Mouse (Mus musculus) retina, postnatal 7 days (tissue): ENCODE measurements at regions not wholly inside any gene's neighbourhood (a gene's known extent, or its start where the extent isn't known, plus 50 kb on each side); places are given as distances from the start of the nearest gene placed in this dataset.

Experiments used
- DNase-seq: peaks from one replicate; pipeline ENCODE4 v3.0.0-alpha.2; 2012; ENCODE audit warnings: low read depth, low spot score

DNA sequence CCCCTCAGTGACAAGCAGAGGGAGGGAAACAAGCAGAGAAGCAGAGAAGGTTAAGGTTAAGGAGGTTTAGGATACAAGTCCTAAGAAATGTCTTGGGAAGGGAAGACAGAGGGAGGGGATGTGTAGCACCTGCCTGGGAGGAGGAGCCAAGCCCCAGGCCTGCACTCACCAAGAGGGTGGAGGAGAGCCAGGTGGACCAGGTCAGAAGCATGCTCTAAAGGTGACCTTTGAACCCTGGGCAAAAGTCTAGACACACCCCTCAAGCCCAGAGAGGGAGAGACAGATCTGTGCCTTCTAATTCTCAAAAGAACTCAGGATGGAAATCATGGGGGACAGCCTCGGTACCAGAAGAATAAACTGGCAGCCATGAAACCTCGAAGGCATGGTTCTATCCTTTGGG, 54.4 kb upstream of the Calm2 start:
- no peak for DNase-seq

DNA sequence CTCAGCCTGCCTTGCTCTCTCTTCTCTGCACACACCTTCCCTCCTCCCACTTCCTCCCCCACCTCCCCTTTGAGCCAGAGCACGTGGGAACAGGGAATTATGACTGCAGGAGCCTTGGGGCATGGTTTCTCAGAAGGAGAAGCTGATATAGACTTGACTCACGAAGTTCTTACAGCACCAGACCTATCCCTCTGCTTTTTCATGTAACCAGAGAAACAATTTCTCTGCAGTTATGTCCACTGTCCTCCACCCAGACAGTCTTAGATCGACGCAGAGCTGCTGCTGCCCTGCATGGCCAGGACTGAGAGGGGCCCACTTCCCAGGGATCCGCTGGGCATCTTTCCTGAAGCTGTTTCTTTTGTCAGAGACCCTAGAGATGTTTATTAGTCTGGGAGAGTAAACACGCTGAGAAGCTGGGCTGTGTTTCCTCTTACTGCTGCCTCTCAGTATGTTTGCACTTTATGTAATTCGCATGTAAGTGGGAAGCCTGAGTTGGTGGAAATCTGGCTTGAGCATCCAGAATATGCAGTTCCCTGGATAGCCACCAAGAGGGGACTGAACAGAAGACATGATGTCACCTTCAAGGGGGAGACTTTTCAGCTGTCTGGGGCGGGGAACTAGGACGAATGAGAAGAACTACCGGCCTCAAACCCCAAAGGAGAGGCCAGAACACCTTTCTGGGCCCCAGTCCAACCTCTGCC, 55.1 kb upstream of the Calm2 start:
- no peak for DNase-seq

DNA sequence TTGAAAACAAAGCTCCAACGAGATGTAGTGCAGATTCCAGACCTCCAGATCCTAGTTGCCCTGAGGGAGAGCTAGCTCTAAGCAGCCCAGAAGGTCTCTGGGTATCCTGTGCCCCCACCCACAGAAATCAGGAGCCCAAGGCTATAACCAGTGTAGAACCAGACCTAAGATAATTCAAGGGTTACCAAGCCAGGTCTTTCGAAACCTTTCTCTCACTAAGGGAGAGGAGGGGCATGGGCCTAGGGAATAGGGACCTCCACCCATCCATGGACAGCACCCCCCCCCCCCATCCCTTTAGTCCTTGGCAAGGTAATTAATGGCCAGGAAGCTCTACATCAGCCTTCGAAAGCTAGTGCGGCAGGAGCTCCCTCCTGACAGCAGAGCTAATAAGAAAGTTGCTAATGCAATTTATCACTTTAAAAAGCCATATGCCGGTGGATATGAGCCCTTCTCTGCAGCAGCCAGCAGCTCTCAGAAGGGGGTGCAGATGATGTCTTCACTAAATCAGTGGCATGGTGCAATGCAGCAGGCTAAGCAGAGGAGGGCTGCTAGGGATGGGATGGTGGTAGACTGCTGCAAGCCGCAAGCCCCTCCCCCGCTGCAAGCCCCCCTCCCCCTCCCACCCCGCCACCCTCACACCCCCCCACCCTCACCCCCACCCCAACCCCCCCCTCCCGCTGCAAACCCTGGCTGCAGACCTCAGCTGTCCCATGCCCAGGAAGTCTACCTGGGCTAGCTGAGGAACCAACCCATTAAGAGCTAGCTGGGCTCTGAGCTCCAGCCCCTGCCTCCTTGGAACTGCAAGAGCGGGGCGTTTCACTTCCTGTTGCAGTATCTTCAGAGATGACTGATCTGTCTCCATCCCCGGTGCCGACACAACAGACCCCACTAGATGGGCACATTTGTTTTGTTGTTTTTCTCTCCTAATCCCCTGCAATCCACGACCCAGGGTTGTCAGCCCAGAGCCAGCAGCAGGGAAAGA, 55.9 kb upstream of the Calm2 start:
- no peak for DNase-seq

DNA sequence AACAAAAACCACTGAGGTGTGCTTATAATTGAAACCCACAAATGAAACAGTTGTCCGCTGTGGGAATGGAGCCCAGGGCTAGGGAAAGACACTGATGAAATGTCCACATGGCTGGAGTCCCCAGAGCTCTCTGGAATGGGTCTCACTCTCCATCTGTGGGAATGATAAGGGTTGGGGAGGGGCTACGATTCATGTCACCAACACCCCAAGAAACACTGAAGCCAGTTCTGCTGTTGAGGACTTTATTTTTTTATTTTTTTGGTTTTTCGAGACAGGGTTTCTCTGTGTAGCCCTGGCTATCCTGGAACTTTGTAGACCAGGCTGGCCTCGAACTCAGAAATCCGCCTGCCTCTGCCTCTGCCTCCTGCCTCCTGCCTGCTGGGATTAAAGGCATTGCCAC, 56.8 kb upstream of the Calm2 start:
- no peak for DNase-seq

DNA sequence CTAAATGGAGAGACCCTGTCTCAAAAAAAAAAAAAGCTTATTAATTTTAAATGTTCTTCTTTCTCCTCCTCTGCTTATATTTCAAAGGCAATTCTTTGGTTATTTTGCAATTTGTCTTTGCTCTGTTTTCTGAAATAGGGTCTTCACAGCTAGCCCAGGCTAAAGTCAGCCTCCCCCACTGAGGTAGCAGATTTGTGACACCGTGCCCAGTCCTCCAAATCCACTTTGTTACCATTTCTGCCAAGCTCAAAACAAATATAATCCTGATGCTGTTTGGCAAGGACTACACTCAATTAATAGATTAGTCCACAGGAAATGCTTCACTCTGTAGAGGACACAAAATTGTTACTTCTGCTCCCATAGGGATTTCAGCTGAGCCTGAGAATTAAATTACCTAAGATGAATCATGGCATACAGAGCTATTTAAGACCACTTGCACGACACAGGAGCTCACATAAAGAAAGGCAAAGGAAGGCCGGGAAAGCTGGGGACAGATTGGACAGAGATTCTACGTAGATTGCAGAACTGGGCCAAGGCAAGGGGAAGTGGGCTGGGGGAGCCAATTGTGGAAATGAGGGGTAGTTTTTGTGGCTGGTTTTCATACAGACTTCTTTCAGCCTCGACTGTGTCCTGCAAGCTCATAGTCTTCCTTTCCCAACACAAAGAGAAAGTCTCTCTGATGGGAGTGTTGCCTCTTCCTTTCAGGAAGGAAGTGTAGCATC, 58.4 kb upstream of the Calm2 start:
- no peak for DNase-seq

DNA sequence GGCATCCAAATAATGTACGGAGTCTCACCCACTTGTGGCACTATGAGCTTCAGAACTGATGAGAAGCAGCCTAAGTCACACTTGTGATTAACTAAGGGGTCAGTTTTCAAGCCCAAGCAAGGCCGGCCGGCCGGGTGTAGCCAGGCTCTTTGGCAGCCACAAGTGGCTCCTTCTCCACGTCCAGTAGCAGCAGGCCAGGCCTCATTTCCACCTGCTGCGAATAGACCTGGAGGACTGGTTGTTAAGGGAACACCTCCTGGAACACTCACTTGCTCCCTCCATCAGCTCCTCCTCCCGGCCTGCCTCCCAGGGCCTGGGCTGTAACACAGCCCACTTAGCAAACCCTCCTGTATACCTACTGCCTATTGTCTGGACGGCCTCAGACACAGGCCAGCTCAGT, 61.1 kb upstream of the Calm2 start:
- DNase-seq: no peak

DNA sequence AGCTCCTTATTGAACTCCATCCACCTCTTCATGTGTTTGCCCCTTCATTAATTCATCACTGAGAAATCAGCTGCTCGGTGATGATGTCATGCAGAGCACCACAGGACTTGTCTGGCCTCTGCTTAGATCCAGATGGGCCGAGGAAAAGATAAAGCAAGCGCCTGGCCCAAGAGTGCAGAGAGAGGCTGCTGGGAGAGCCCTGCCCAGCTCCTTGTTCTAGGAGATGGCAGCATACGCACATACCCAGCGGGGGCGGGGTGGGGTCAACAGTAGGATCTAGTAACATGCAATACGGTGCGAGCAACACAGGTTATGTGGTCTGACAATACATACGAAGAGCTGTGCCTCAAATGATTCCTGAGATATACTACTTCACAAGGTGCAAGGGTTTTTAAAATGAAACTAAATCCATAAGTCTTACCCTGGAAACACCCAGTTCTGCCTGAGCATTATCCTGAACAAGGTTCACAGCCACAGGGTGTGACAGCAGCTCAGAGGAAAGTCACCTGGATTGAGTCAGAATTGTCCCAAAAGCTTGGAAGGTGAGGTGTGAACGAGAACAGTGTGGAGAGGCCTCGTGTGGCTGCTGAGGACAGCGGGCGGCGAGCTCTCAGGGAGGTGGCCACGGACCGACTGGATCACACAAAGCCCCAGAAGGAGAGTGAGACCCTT, 62.0 kb upstream of the Calm2 start:
- DNase-seq: no peak

DNA sequence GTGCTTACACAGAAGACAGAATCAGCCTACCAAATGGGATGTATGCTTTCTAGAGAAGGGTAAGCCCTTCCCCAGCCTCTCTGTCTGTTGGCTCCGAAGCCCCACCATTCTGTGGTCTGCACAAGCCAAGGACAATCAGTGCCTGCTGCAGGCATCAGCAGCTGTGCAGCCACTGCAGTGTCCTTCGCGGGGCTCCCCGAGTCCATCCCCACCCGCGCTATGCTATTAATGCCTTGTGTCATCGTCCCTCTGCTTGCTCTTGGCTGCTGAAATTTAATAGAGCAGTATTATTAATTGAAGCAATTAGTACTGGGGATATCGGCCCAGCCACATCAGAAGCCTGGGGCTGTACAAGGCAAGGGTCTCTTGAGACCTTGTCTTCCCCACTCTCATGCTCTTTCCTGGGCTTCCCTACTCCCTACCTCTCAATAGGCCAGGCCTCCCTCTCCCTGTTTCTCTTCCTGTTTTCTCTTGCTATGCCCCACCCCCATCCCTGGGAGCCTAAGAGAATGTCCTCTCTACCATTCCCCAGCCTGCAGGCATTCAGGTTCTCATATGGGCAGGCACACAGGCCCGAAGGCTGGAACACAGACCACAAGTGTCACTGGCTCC, 65.4 kb upstream of the Calm2 start:
- DNase-seq: no peak

DNA sequence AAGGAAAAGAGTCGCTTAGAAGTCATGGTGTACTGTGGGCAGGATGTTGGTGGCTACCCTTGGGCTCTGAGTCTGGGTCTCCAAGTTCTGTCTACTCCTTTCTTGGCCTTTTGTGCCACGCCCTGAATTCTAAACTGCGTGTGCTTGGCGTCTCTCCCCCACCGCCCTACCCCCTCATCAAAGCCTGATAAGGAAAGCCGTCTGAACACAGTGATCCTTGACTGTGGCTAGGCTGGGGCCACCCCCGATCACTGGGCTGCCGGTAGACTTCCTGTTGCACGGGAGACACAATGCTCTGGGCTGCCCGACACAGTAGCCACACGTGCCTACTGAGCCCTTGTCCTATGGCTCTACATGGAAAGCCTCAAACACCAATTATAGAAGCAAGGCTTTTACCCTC, 67.1 kb upstream of the Calm2 start:
- DNase-seq: no peak

DNA sequence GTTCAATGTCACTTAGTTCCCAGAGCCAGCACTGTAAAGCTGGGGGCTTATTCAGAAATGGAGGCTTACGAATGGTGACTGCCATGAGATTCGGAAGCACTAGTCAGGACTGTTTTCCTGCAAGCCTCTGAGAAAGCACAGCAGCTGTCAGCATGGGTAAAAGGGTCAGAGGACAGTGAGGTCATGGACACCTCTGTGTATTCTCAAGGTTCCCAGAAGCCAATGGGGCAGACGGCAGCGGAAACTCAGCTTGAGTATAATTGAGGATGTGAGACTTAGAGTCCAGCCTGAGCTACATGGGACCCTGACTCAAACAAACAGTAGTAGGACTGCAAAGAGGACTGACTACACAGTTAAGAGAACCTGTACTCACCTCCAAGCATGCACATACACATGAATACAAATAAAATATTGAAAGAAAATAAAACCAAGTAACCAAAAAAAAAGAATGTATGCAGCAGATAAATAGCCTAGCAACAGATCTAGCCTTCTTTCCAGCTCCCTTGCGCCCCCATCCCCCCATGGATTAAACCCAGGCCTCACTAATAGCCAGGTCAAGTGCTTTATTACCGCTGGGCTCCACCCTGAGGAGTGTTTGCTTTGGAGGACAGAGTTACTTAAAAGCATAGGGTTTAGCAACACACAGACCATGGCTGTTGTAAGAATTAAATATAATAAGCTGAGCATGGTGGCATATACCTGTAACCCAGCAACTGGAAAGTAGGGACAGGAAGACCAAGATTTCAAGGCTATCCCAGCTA, 67.8 kb upstream of the Calm2 start:
- no peak for DNase-seq

DNA sequence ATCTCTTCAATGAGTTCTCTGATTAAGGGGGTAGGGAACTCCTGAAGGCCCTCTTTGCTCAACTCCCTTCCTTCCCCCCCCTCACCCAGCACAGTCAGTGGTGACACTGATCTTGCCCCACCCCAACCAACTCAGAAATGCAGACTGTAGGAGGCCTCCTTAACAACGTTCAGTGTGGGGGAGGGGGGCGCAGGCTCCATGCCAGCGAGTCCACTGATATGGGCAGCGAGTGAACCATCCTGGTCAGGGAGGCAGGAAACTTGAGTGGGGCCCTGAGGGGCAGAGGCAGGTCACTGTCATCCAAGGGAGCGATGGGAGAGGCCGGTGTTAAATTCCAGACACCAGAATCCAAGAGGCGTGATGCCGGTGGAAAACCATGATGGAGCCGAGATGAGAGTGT, 70.5 kb upstream of the Calm2 start:
- no peak for DNase-seq

DNA sequence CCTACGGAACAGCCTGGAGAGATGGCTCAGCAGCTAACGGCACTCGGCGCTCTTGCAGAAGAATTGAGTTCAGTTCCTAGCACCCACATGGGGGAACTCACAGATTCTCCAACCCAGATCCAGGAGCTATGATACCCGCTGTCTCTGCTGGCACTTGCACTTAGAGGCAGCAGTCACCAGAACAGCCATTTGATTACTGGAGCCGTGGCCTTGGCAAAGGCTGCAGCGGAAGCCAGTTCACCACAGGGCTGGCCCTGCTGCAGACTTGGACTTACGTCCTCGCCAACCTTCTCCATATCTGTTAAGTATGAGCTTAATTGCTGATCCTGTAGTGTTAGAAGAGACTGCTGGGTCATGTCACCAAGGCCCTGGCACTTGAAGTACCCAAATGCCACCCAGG, 72.7 kb upstream of the Calm2 start:
- DNase-seq: no peak

DNA sequence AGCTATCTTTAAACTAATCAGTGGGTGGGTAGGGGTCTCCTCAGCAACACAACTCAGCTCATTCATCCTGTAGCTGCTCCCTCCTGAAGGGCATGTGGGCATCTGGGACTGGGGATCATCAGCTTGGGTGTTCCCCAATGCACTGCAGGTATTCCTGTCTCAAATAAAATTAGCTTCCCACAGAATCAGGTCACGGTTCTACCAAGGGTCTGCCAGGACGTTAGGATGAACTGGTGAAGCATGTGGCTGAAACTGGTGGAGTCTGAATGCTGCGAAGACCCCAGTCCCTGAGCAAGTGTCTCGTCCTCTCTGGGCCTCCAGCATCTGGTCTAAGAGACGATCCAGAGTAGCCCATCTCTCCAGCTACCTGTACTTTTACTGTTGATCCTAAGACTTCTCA, 74.1 kb upstream of the Calm2 start:
- no peak for DNase-seq

DNA sequence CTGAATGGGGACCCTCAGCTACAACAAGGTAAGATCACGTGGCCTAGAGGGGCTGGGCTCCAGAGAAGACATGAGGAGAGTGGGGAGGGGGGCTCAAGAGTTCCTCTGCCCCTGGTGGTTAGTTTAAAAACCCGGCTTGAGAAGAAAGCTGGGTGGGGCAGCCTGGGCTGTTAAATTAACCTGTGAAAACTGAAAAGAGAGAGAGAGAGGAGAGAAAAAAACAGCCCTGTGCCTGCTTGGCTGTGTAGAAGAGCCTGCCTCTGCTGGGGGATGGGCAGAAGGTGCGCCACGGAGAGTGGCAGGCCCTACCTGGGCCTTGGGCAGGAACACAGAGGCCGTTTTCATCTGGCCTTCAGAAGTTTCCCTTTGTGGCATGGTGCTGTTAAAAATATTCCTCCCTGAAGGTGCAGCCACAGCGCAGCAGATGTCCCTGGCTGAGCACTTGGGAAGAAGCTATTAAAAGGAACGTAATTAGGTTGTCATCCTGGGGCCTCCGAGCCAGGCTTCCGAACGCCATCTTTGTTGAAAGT, 75.0 kb upstream of the Calm2 start:
- no peak for DNase-seq

DNA sequence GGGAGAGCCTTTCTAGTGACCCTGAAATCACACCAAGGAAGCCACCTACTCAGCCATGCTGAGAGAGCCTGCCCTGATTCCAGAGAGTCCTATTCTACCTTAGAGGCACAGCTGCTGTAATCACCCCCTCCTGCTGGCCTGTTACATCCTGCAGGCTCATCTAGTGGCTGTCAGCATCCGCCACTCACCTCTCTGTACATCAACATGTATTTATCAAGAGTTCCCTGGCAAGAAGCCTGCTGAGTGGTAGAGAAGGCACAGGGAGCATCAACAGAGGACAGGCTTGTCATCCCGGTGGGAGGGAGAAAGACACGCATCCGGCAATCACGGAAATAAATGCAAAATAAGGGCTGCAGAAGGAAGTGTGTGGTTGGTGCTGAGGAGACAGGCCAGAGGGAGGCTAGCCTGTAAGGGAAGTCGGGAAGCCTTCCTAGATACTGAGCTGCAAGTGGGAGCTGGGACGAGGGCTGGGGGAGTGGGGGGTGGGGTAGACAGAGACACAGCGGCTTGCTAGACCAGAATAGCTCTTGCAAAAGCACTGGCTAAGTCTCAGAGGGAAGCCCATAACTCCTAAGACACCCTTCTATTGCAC, 75.9 kb upstream of the Calm2 start:
- no peak for DNase-seq

DNA sequence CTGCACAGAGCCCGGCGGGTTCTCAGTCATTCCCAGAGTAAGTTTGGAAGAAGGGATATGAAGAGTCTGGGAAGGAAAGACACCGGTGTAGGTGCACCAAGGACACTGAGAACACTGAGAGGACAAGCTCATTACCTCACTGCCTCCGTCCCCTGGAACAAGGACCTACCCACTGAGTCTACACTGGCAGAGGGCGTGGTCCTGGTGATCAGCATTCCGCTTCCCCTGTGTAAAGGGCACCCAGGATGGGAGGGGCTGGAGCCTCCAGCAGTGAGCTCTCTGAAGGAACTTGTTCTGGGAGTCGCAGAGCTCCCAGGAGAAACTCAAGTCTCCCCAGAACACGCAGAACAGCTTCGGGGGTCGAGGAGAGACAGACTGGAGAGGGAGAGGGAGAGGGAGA, 76.9 kb upstream of the Calm2 start:
- DNase-seq: no peak

DNA sequence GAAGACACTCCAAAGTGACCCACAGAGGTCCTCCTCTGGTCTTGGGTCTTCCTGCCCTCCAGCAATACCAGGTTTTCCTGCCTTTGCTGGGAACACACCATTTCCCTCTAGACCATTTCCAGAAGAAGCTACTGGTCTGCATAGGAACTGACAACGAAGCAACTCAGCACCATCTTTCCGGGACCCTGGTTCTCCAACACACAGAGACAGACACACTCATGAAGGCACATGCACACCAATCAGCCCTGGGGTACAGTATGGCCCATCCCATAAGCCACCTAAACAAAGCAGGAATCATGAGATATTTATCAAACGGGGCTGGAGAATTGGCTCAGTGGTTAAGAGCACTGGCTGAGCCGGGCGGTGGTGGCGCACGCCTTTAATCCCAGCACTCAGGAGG, 80.4 kb upstream of the Calm2 start:
- no peak for DNase-seq

DNA sequence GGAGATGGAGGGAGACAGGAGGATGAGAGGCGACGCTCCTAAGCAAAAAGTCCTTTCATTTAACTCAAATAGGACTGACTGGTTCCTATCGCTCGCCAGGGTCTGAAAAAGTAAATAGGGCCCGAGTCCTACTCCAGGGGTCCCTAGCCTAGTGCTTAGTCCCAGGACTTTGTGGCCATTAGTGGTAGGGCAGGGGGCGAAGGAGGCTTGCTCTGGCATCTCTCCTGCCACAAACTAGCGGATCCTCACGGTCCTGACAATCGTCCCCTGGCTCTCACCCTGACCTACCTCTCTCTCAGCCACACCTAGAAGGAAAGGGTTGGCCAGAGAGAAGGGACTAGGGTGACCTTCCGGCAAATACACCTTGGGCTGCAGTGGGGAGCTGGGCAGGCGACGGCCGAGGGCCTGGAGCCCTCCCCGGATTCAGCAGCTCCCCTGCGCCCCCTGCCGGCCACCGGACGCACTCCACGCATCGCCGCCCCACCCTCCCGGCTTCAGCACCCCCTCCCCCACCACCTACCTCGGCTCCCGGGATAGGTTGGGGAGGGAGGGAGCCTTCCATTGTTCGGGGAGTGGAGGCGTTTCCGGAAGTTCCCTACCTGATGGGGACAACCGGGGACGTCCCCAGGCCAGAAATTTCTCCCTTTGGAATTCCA, 83.6 kb upstream of the Calm2 start:
- DNase-seq: peak; percentile 63

DNA sequence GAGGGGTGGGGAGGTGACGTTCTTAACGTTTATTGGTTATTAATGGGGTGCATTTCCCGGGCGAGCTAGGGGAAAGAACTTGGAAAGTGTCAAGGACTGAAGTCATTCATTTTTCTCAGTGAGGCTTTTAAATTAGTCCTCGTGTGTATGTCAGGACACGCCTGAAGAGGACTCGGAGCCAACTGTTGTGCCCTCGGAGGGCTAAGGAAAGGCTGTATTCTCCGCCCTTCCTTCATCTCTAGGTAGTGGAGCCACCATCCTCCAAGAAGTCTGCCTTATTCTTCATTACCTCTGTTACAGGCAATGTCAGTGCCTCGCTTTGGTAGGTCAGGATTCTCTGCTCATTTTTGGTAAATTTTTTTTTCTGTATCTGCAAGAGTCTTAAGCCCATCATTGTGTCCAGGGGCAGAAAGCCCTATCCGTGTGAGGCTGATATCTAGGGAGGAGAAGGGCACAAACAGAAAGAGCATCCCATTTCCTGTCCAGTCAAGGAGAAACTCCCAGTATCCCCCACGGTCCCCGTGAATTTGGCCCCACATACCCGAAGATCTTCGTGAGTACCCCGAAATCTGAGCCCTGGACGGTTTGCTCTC, 84.2 kb upstream of the Calm2 start:
- no peak for DNase-seq
